Mouse (Mus musculus) liver, adult (tissue): ENCODE data around the gene Tmem136.

Experiments
- GATA4 ChIP-seq: IDR thresholded peaks from 2 replicates; pipeline ENCODE4 v1.6.1; 2014; ENCODE audit warnings: mild to moderate bottlenecking, low read length; ENCODE audit not compliant: insufficient replicate concordance

The Tmem136 gene

GRCm38 (mm10) chr9:43115431-43116133 is 788 bp downstream of the Tmem136 start:
- no peak for TF ChIP-seq GATA4

GRCm38 (mm10) chr9:43114833-43115232 is 1.5 kb downstream of the Tmem136 start:
- no peak for TF ChIP-seq GATA4

DNA sequence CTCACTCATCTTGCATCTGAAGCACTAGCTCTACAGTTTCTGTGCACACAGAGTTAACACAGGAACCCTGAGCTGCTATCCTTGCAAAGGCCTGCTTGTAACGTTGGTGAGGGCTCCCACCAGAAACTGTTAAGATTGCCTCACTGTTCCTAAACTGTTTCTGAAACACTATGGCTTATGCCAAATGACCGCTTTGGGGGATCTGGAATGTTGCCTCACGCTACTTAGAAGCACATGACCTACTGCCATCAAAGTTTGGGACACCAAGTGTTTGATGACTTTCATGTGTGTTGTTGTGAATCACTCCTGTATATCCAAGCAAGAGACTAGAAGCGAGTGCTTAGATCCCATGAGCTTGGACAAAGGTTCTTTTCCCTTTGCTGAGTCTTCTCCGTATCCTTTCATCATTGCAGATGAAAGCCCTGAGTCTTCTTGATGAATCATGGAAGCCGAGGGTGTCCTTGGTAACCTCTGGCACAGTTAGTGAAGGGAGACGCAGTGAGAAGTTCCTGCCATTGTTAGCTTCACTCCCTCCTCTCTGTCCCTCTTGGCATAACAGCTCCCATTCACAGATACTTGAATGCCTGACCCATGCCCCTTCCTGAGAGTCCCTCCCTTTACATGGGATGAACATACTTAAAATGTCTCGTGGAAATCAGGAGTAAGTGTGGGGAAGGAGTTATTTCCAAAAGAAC is 5.9 kb downstream of the Tmem136 start:
- TF ChIP-seq GATA4 = no peak

DNA sequence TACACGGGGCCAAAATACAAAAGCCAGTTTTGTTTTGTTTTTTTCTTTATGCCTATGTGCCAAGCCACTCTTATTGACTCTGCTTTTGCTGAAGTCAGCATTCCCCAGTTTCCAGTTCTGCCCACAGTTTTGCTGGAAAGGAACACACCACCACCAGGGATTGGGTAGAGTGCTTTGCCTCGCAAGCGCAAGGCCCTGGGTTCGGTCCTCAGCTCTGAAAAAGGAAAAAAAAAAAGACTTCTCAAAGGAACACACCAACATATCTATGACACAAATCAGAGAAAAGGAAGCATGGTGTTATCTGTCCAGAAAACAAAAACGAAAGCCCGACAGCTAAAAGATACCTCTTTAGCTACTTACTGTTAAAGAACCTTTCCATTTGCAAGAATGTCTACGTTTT is 7.2 kb downstream of the Tmem136 start:
- no peak for TF ChIP-seq GATA4

DNA sequence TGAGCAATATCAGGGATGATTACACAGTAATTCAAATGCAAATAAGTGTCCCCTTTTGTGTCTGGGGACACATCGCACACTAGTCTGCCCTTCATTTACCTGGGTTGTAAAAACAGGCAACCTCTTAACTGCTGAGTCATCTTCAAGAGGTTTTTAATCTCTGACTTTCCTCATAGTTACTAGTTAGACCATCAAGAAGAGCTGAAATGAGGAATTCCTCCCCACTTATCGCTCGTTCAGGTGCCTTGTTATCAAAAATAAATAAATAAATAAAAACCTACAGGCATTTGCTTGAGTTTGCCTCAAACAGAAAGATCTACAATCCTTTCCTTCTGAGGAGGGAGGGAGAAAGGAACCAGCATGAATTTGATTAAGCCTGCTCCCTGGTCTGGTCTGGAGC is 7.6 kb downstream of the Tmem136 start:
- no peak for TF ChIP-seq GATA4

DNA sequence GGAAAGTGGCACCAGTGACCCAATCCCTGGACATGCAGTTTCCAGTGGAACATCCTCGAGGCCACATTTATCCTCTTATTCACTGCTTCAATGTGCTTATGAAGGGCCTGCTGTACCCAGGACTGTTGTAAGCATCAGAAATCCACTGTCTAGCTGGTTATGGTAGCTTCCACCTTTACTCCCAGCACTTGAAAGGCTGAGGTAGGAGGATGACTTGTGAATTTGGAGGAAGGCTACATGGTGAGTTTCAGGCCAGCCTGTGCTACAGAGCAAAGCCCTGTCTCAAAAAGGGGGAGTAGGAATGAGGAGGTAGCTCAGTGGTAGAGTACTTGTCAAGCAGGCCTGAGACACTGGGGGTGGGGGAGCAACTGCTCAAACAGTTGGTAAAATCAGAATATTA is 8.3 kb downstream of the Tmem136 start:
- no peak for TF ChIP-seq GATA4

- TF ChIP-seq GATA4 = no peak
Observed at GRCm38 (mm10) chr9:43107555-43107954, 8.8 kb downstream of the Tmem136 start.

GRCm38 (mm10) chr9:43107187-43107517 is 9.2 kb downstream of the Tmem136 start, which contains the start of gene Arhgef12:
TSS of gene Arhgef12 (minus strand) at chr9:43107239.
- peak; percentile 65; the same call in 1 of the 2 replicates for TF ChIP-seq GATA4

DNA sequence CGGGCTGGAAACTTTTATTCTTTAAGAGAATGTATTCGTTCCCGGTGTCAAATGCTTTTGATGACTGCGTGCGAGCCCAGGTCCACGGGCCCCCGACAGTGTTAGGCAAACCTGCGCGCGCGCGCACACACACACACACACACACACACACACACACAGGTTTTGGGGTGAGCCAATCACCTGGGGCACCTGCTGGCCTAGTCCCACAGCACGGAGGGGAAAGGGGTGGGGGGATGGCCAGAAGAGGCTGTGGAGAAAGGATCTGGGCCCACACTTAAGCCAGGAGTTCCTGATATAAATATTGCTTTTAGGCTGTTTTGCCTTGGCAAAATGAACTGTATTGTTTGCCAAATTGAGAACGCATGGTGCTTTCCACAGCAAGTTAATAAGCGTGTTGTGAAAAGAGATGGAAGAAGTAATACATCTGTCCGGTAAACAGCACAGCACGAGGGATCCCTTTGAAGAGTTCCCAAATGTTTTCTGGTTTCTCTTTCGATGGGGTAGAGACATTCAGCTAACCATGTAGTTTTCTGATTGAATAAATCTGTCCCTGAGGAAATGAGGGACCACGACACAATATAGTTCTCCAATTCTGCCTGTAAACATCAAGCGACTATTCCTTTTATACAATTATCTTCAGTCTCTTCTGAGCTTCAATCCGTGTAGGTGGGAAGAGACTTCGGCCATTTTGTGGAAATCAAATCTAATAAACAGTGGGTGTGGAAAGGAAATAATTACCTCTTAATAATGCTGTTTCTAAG is 9.8 kb downstream of the Tmem136 start:
- no peak for TF ChIP-seq GATA4

- no peak for TF ChIP-seq GATA4
Observed at GRCm38 (mm10) chr9:43105664-43106361, 10.6 kb downstream of the Tmem136 start.

- TF ChIP-seq GATA4 = peak; percentile 15; the same call in 1 of the 2 replicates
Observed at GRCm38 (mm10) chr9:43104873-43105663, 11.3 kb downstream of the Tmem136 start.

GRCm38 (mm10) chr9:43104526-43104872 is 11.9 kb downstream of the Tmem136 start:
- no peak for TF ChIP-seq GATA4

DNA sequence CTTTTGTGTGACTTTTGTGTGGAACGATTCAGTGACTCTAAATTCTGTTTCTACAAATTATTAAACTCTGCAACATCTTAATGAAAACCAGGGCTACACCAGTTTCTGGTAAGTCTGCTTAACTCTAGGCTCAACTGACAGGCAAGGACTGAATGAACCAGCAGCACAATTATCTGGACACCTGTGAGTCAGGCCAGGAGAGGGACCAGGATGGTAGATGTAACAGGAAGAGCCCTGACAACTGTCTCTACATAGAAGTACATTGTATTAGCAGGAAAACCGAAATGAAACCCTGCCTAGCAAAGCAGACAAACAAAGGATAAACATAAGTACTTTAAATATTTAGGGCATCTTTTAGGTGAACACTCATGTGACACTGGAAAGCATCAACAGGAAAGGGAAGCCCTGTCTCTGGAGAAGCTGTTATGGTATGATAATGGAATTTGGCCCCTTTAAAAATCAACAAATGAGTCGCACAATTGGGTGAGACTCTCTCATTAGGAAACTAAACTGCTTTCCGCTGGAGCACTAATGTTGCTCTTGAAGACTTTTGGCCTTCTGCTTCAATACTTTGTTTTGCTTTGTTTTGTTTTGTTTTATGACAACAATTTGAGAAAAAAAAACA is 12.6 kb downstream of the Tmem136 start:
- no peak for TF ChIP-seq GATA4

- no peak for TF ChIP-seq GATA4
Observed at GRCm38 (mm10) chr9:43102931-43103330, 13.4 kb downstream of the Tmem136 start.
